In genomic region chr17:44554941-44555340, GRCm38 (mm10) we compare ENCODE assay signal across 16 mouse cellular contexts.
"Had no signal": no experiment of that assay in that cellular context is flagged by ENCODE, and none has a peak within 500 bp of the region (broad histone marks: within the 10 kb centered on the region; RNA-seq: fewer than 3 reads in every experiment).

No protein-coding gene starts in this region.

- H3K9me3 ChIP-seq: lung, embryonic 15.5 days; megakaryocyte, embryonic 14.5 days; midbrain, embryonic 13.5 days; midbrain, embryonic 15.5 days; neural tube, embryonic 12.5 days; stomach, embryonic 15.5 days had no signal

- H3K4me3 ChIP-seq: lung, embryonic 15.5 days; megakaryocyte, embryonic 14.5 days; midbrain, embryonic 13.5 days; midbrain, embryonic 15.5 days; neural tube, embryonic 12.5 days; stomach, embryonic 15.5 days had no signal

- DNase-seq: lung, adult 2 months; lung, postnatal 14 days; right cerebral cortex, postnatal 14 days; thymus, adult 2 months; thymus, postnatal 25 days; thymus, postnatal 4 days had no signal

- ATAC-seq: lung, postnatal 0 days; midbrain, embryonic 13.5 days; midbrain, embryonic 15.5 days had no signal

- H3K36me3 ChIP-seq: lung, embryonic 15.5 days; midbrain, embryonic 13.5 days; midbrain, embryonic 15.5 days; neural tube, embryonic 12.5 days; stomach, embryonic 15.5 days had no signal

- H3K27ac ChIP-seq: lung, embryonic 15.5 days; macrophage; midbrain, embryonic 13.5 days; midbrain, embryonic 15.5 days; neural tube, embryonic 12.5 days; stomach, embryonic 15.5 days; stomach, postnatal 0 days had no signal

- H3K27me3 ChIP-seq: midbrain, embryonic 13.5 days; midbrain, embryonic 15.5 days; neural tube, embryonic 12.5 days; stomach, embryonic 15.5 days had no signal

- H3K4me1 ChIP-seq: lung, embryonic 15.5 days; megakaryocyte, embryonic 14.5 days; midbrain, embryonic 13.5 days; midbrain, embryonic 15.5 days; neural tube, embryonic 12.5 days; stomach, embryonic 15.5 days had no signal

- H3K4me2 ChIP-seq: lung, embryonic 15.5 days; midbrain, embryonic 11.5 days; midbrain, embryonic 13.5 days; midbrain, embryonic 15.5 days; neural tube, embryonic 12.5 days; stomach, embryonic 15.5 days had no signal

- H3K9ac ChIP-seq: lung, embryonic 15.5 days; midbrain, embryonic 13.5 days; midbrain, embryonic 15.5 days; neural tube, embryonic 12.5 days; stomach, embryonic 15.5 days had no signal
